Comparison of ENCODE assay signal across 27 mouse cellular contexts in genomic region chr10:42448371-42448770, GRCm38 (mm10). TPM values are rescaled to one million over a fixed set of nuclear protein-coding genes. Genes with fewer than 3 reads are reported as not detected.
DNase-seq lines count a peak whose midpoint lies in the region; ATAC-seq and TF ChIP-seq lines count a peak whose summit lies in the region.
"Had no signal": no experiment of that assay in that cellular context is flagged by ENCODE, and none has a peak within 500 bp of the region (broad histone marks: within the 10 kb centered on the region; RNA-seq: fewer than 3 reads in every experiment).

No protein-coding gene starts in this region.

- WGBS in heart, embryonic 14.5 days, result 38% methylated on average over 7 of the region's 7 CpGs
- WGBS in heart, adult 2 months, result 55% methylated on average over 7 of the region's 7 CpGs
- WGBS in limb, embryonic 12.5 days, result 60% methylated on average over 7 of the region's 7 CpGs
- 64% methylated on average over 7 of the region's 7 CpGs for WGBS in limb, embryonic 10.5 days
- 43% methylated on average over 7 of the region's 7 CpGs for WGBS in embryonic facial prominence, embryonic 10.5 days

- no peak for TF ChIP-seq POLR2A in heart, adult 2 months (IDR thresholded peaks at IDR 0.05; ENCODE audit: insufficient read depth, low read depth, low read length)

- DNase-seq in heart, adult 2 months, result no peak
- DNase-seq in limb, embryonic 10.5 days (ENCODE audit: low spot score), result no peak
- peak; percentile 75 for DNase-seq in embryo, embryonic 10 days (ENCODE audit: low spot score)
- DNase-seq in embryonic facial prominence, embryonic 10.5 days (ENCODE audit: low spot score), result no peak
- no peak for DNase-seq in Muller cell, postnatal 12 days (ENCODE audit: inconsistent ontology term)
- DNase-seq: B cell, adult 2 months; cerebellum, adult 2 months; cerebellum, postnatal 36 days; gastrocnemius, postnatal 25 days; heart, postnatal 14 days; layer of hippocampus, postnatal 36 days; lung, postnatal 14 days; right cerebral cortex, postnatal 14 days; thymus, adult 18-20 months; thymus, postnatal 4 days had no signal

- no peak overlapping the region for H3K9ac ChIP-seq in heart, embryonic 14.5 days (ENCODE audit: low read length)
- no peak overlapping the region for H3K9ac ChIP-seq in heart, adult 2 months (ENCODE audit: low read depth, low read length)
- H3K9ac ChIP-seq in limb, embryonic 12.5 days (replicated peaks), result no peak overlapping the region
- H3K9ac ChIP-seq: embryonic facial prominence, embryonic 13.5 days; forebrain, embryonic 15.5 days; limb, embryonic 15.5 days; liver, embryonic 15.5 days; neural tube, embryonic 13.5 days; stomach, embryonic 15.5 days had no signal

- H3K79me2 ChIP-seq in heart, adult 2 months (replicated peaks; ENCODE audit: control insufficient read depth, insufficient read depth, low read length), result no peaks in the 10 kb centered on the region; the same call in 1 of the 2 replicates

- no peaks in the 10 kb centered on the region for H3K9me3 ChIP-seq in heart, embryonic 14.5 days (ENCODE audit: control insufficient read depth, low read length)
- H3K9me3 ChIP-seq in limb, embryonic 12.5 days, result peaks cover 1% of the 10 kb centered on the region; the same call in 1 of the 2 replicates
- H3K9me3 ChIP-seq in limb, embryonic 10.5 days (replicated peaks), result no peaks in the 10 kb centered on the region
- no peaks in the 10 kb centered on the region for H3K9me3 ChIP-seq in embryonic facial prominence, embryonic 10.5 days
- H3K9me3 ChIP-seq: embryonic facial prominence, embryonic 13.5 days; forebrain, embryonic 15.5 days; limb, embryonic 15.5 days; liver, embryonic 15.5 days; neural tube, embryonic 13.5 days; stomach, embryonic 15.5 days had no signal

- peaks cover 0 to 11% of the 10 kb centered on the region in 2 experiments; a peak in 2 of 4 replicates for H3K4me1 ChIP-seq in heart, embryonic 14.5 days (ENCODE audit: control insufficient read depth in 2 of 2, insufficient read depth in 2 of 2, low read length in 2 of 2)
- H3K4me1 ChIP-seq in heart, adult 2 months (ENCODE audit: control insufficient read depth, insufficient read depth, low read length), result no peaks in the 10 kb centered on the region
- H3K4me1 ChIP-seq in limb, embryonic 12.5 days (replicated peaks), result peaks cover 8% of the 10 kb centered on the region; the same call in 1 of the 2 replicates
- peaks cover 9% of the 10 kb centered on the region for H3K4me1 ChIP-seq in limb, embryonic 10.5 days
- peaks cover 14% of the 10 kb centered on the region for H3K4me1 ChIP-seq in embryonic facial prominence, embryonic 10.5 days
- H3K4me1 ChIP-seq: liver, embryonic 15.5 days; stomach, embryonic 15.5 days had no signal

- ATAC-seq in heart, embryonic 14.5 days (ENCODE audit: insufficient number of reproducible peaks, insufficient read depth, low FRiP score, low read depth), result peak; percentile 47
- no peak for ATAC-seq in limb, embryonic 12.5 days (ENCODE audit: insufficient number of reproducible peaks, insufficient read depth, low FRiP score, low TSS enrichment, low read depth)
- ATAC-seq: forebrain, embryonic 15.5 days; hindbrain, postnatal 0 days; intestine, postnatal 0 days had no signal

- H3K4me3 ChIP-seq in heart, embryonic 14.5 days (ENCODE audit: control insufficient read depth in 1 of 2, insufficient read depth in 1 of 2, low read depth in 1 of 2, low read length in 2 of 2), result no peak overlapping the region
- no peak overlapping the region for H3K4me3 ChIP-seq in heart, adult 2 months
- no peak overlapping the region for H3K4me3 ChIP-seq in limb, embryonic 12.5 days (replicated peaks)
- H3K4me3 ChIP-seq in limb, embryonic 10.5 days, result no peak overlapping the region
- H3K4me3 ChIP-seq in embryonic facial prominence, embryonic 10.5 days, result no peak overlapping the region
- H3K4me3 ChIP-seq: embryonic facial prominence, embryonic 13.5 days; forebrain, embryonic 15.5 days; layer of hippocampus, adult 2 months; limb, embryonic 15.5 days; liver, embryonic 15.5 days; megakaryocyte, embryonic 14.5 days; neural tube, embryonic 13.5 days; stomach, embryonic 15.5 days had no signal

- TF ChIP-seq EP300 in heart, adult 2 months (IDR thresholded peaks at IDR 0.05; ENCODE audit: insufficient read depth, low read depth, low read length), result no peak

- H3K36me3 ChIP-seq in heart, embryonic 14.5 days (ENCODE audit: control insufficient read depth, insufficient read depth, low read length), result 0 out of 2 replicates have a peak, but pooled peaks cover 7% of the 10 kb centered on the region
- H3K36me3 ChIP-seq in heart, adult 2 months (ENCODE audit: control insufficient read depth, insufficient read depth, low read length), result no peaks in the 10 kb centered on the region
- H3K36me3 ChIP-seq in limb, embryonic 12.5 days, result peaks cover 3% of the 10 kb centered on the region
- peaks cover 6% of the 10 kb centered on the region for H3K36me3 ChIP-seq in limb, embryonic 10.5 days
- peaks cover 4% of the 10 kb centered on the region; the same call in 1 of the 2 replicates for H3K36me3 ChIP-seq in embryonic facial prominence, embryonic 10.5 days (replicated peaks)
- H3K36me3 ChIP-seq: forebrain, embryonic 15.5 days; limb, embryonic 15.5 days; liver, embryonic 15.5 days had no signal

- no peak overlapping the region for H3K4me2 ChIP-seq in heart, embryonic 14.5 days (ENCODE audit: low read length)
- no peak overlapping the region for H3K4me2 ChIP-seq in limb, embryonic 12.5 days
- H3K4me2 ChIP-seq: embryonic facial prominence, embryonic 13.5 days; forebrain, embryonic 15.5 days; limb, embryonic 15.5 days; liver, embryonic 15.5 days; neural tube, embryonic 13.5 days; stomach, embryonic 15.5 days had no signal

- intact Hi-C loops in heart, adult 2 months (cut with DNase I), result no loop called here

- no peak for TF ChIP-seq CTCF in heart, adult 2 months (IDR thresholded peaks at IDR 0.05)

- H3K27ac ChIP-seq in heart, embryonic 14.5 days (replicated peaks in 1 of 2; ENCODE audit: control insufficient read depth in 1 of 2, insufficient read depth in 1 of 2, low read depth in 2 of 2, low read length in 2 of 2), result 0 out of 4 replicates have a peak overlapping the region, but pooled peaks of 1 of the 2 experiments have one; percentile 19
- no peak overlapping the region for H3K27ac ChIP-seq in heart, adult 2 months
- 0 out of 2 replicates have a peak overlapping the region, but pooled peaks have one; percentile 12 for H3K27ac ChIP-seq in limb, embryonic 12.5 days
- no peak overlapping the region for H3K27ac ChIP-seq in limb, embryonic 10.5 days
- 0 out of 2 replicates have a peak overlapping the region, but pooled peaks have one; percentile 8 for H3K27ac ChIP-seq in embryonic facial prominence, embryonic 10.5 days (replicated peaks)
- H3K27ac ChIP-seq: embryonic facial prominence, embryonic 13.5 days; forebrain, embryonic 15.5 days; hindbrain, postnatal 0 days; layer of hippocampus, adult 2 months; limb, embryonic 15.5 days; liver, embryonic 15.5 days; neural tube, embryonic 13.5 days; stomach, embryonic 15.5 days had no signal

- H3K27me3 ChIP-seq in heart, embryonic 14.5 days (ENCODE audit: control insufficient read depth, insufficient read depth, low read length), result no peaks in the 10 kb centered on the region
- H3K27me3 ChIP-seq in heart, adult 2 months (ENCODE audit: control insufficient read depth, insufficient read depth, low read length), result no peaks in the 10 kb centered on the region
- H3K27me3 ChIP-seq in limb, embryonic 12.5 days, result no peaks in the 10 kb centered on the region
- no peaks in the 10 kb centered on the region for H3K27me3 ChIP-seq in limb, embryonic 10.5 days (ENCODE audit: low read depth, poor library complexity, severe bottlenecking)
- no peaks in the 10 kb centered on the region for H3K27me3 ChIP-seq in embryonic facial prominence, embryonic 10.5 days (replicated peaks; ENCODE audit: low read depth, poor library complexity, severe bottlenecking)
- H3K27me3 ChIP-seq: embryonic facial prominence, embryonic 13.5 days; forebrain, embryonic 15.5 days; limb, embryonic 15.5 days; liver, embryonic 15.5 days; megakaryocyte, embryonic 14.5 days; neural tube, embryonic 13.5 days; stomach, embryonic 15.5 days had no signal

RNA-seq across cellular contexts. Expression of gene Afg1l, which starts 30.0 kb away (rescaled TPM):
- polyA plus RNA-seq in heart, embryonic 14.5 days (2014; fragmentation: Nextera tagmentation; extraction: Ambion mirVana), result 15.4 and 15.9 TPM in 2 replicates
- 10 to 100 TPM; 28.6 to 31.3 TPM for total RNA-seq in heart, adult 2 months (2021)
- polyA plus RNA-seq in heart, adult 2 months (2012; rRNA removed), result 22.3 and 36.8 TPM in 2 replicates
- polyA plus RNA-seq in limb, embryonic 12.5 days (2016; fragmentation: Nextera tagmentation; extraction: Ambion mirVana), result 5.3 and 5.4 TPM in 2 replicates
- 4.0 and 4.6 TPM in 2 replicates for polyA plus RNA-seq in limb, embryonic 10.5 days (2016; fragmentation: Nextera tagmentation; extraction: Ambion mirVana)
- 4.7 and 5.0 TPM in 2 replicates for polyA plus RNA-seq in embryonic facial prominence, embryonic 10.5 days (2016; fragmentation: Nextera tagmentation; extraction: Ambion mirVana)

RNA-seq across cellular contexts. Expression of gene Snx3, which starts 53.5 kb away (rescaled TPM):
- polyA plus RNA-seq in heart, embryonic 14.5 days (2014; fragmentation: Nextera tagmentation; extraction: Ambion mirVana), result 340 and 342 TPM in 2 replicates
- 100 to 1,000 TPM; 164 to 179 TPM for total RNA-seq in heart, adult 2 months (2021)
- polyA plus RNA-seq in heart, adult 2 months (2012; rRNA removed), result 258 and 403 TPM in 2 replicates
- 243 and 244 TPM in 2 replicates for polyA plus RNA-seq in limb, embryonic 12.5 days (2016; fragmentation: Nextera tagmentation; extraction: Ambion mirVana)
- polyA plus RNA-seq in limb, embryonic 10.5 days (2016; fragmentation: Nextera tagmentation; extraction: Ambion mirVana), result 236 and 240 TPM in 2 replicates
- 223 and 232 TPM in 2 replicates for polyA plus RNA-seq in embryonic facial prominence, embryonic 10.5 days (2016; fragmentation: Nextera tagmentation; extraction: Ambion mirVana)

Comparison
In these comparisons a context has a peak if more than half of its experiments do, and no peak if none do; other contexts are left out.
1. H3K27ac ChIP-seq: peak in limb, embryonic 12.5 days (single experiment) and embryonic facial prominence, embryonic 10.5 days (single experiment); none in heart, adult 2 months (single experiment) and limb, embryonic 10.5 days (single experiment).